Mouse (Mus musculus) lung, postnatal 0 days (tissue): ENCODE results near the gene Dscam. TPM values are rescaled to one million over a fixed set of nuclear protein-coding genes. Genes with fewer than 3 reads are reported as not detected.

Experiments used
- ATAC-seq: fragments of 200-750 bp; cut with Nextera tagmentation; 2 replicates; pipeline ENCODE4 v1.8.0; 2017; ENCODE audit warnings: moderate library complexity
- DNase-seq: peaks from one replicate; pipeline ENCODE4 v3.0.0-alpha.2; 2016; ENCODE audit warnings: low spot score
- H3K27ac ChIP-seq: fragments of 300-500 bp; sonication (generic); 2 replicates; pipeline ENCODE4 v1.5.1; 2014; ENCODE audit warnings: antibody characterized with exemption, mild to moderate bottlenecking, low read length, mixed read lengths
- H3K27me3 ChIP-seq: fragments of 300-500 bp; sonication (generic); replicated peaks from 2 replicates; pipeline ENCODE4 v1.6.1; 2014; ENCODE audit warnings: low read length, mixed read lengths; ENCODE audit not compliant: insufficient read depth
- H3K36me3 ChIP-seq: fragments of 300-500 bp; sonication (generic); 2 replicates; pipeline ENCODE4 v1.6.1; 2014; ENCODE audit warnings: low read length, mixed read lengths; ENCODE audit not compliant: insufficient read depth
- H3K4me1 ChIP-seq: fragments of 300-500 bp; sonication (generic); 2 replicates; pipeline ENCODE4 v1.6.1; 2014; ENCODE audit warnings: antibody characterized with exemption, low read depth, low read length, mixed read lengths; ENCODE audit not compliant: insufficient read depth
- H3K4me2 ChIP-seq: fragments of 300-500 bp; sonication (generic); replicated peaks from 2 replicates; pipeline ENCODE4 v1.6.1; 2014; ENCODE audit warnings: low read depth, mild to moderate bottlenecking, low read length, moderate library complexity, mixed read lengths
- H3K4me3 ChIP-seq: fragments of 300-500 bp; sonication (generic); 2 replicates; pipeline ENCODE4 v1.5.1; 2014; ENCODE audit warnings: low read depth, low read length
- H3K9ac ChIP-seq: fragments of 300-500 bp; sonication (generic); replicated peaks from 2 replicates; pipeline ENCODE4 v1.6.1; 2014; ENCODE audit warnings: low read depth, mild to moderate bottlenecking
- H3K9me3 ChIP-seq: fragments of 300-500 bp; sonication (generic); 2 replicates; pipeline ENCODE4 v1.6.1; 2016; ENCODE audit warnings: low read length, mixed read lengths
- CTCF ChIP-seq: IDR thresholded peaks from 2 replicates; pipeline ENCODE4 v1.5.1; 2016; ENCODE audit warnings: antibody characterized with exemption, mild to moderate bottlenecking
- EP300 ChIP-seq: IDR thresholded peaks from 2 replicates; pipeline ENCODE4 v1.6.1; 2016; ENCODE audit warnings: antibody characterized with exemption, mild to moderate bottlenecking, control low read depth
- WGBS: fragments of 180-500 bp; shearing (Covaris S2); extraction: QIAGEN DNeasy Blood & Tissue Kit; methylation state at CpG from one replicate; pipeline ENCODE4 v1.1.7; 2014; 5-methylcytosine and 5-hydroxymethylcytosine counted together
- polyA plus RNA-seq: library from polyadenylated mRNA; unstranded; fragments of >200 nt; fragmentation: Nextera tagmentation; extraction: Ambion mirVana; gene quantifications from 2 replicates; pipeline ENCODE4 v1.2.1, GENCODE M21; 2015

The Dscam gene
- polyA plus RNA-seq, 1 experiment from 2014 or later, result not detected

GRCm38 (mm10) chr16:96620402-96620801 is 550.1 kb downstream of the Dscam start:
- H3K27ac ChIP-seq, result no peak overlapping the region
- no peaks in the 10 kb centered on the region for H3K36me3 ChIP-seq
- H3K4me1 ChIP-seq, result no peaks in the 10 kb centered on the region
- ATAC-seq (no peak), DNase-seq (no peak)
- WGBS, result 64% methylated on average over 5 of the region's 5 CpGs
- H3K4me2 ChIP-seq, result no peak overlapping the region
- TF ChIP-seq CTCF, result no peak
- no peak for TF ChIP-seq EP300
- H3K4me3 ChIP-seq, result no peak overlapping the region
- no peaks in the 10 kb centered on the region for H3K27me3 ChIP-seq
- no peak overlapping the region for H3K9ac ChIP-seq
- H3K9me3 ChIP-seq, result no peaks in the 10 kb centered on the region

- no peaks in the 10 kb centered on the region for H3K9me3 ChIP-seq
- 52% methylated on average over 4 of the region's 4 CpGs for whole genome bisulfite sequencing
- DNase-seq (no peak), ATAC-seq (no peak)
- no peak overlapping the region for H3K4me3 ChIP-seq
- TF ChIP-seq CTCF (no peak), EP300 (no peak)
- H3K4me1 ChIP-seq, result no peaks in the 10 kb centered on the region
- H3K9ac ChIP-seq, result no peak overlapping the region
- no peak overlapping the region for H3K27ac ChIP-seq
- H3K27me3 ChIP-seq, result no peaks in the 10 kb centered on the region
- H3K36me3 ChIP-seq, result no peaks in the 10 kb centered on the region
- H3K4me2 ChIP-seq, result no peak overlapping the region
These were observed 552.8 kb downstream of the Dscam start for GRCm38 (mm10) chr16:96617772-96618171.

- ATAC-seq (no peak), DNase-seq (no peak)
These were observed 557.3 kb downstream of the Dscam start for GRCm38 (mm10) chr16:96613275-96613674.

GRCm38 (mm10) chr16:96610806-96611205 is 559.7 kb downstream of the Dscam start:
- no peak overlapping the region for H3K27ac ChIP-seq
- WGBS, result 65% methylated on average over 1 of the region's 1 CpGs
- DNase-seq (peak; percentile 38), ATAC-seq (no peak)
- H3K4me1 ChIP-seq, result no peaks in the 10 kb centered on the region
- TF ChIP-seq CTCF (peak; percentile 59), EP300 (no peak)
- H3K4me2 ChIP-seq, result no peak overlapping the region
- H3K4me3 ChIP-seq, result no peak overlapping the region
- no peaks in the 10 kb centered on the region for H3K36me3 ChIP-seq
- no peaks in the 10 kb centered on the region for H3K9me3 ChIP-seq
- no peak overlapping the region for H3K9ac ChIP-seq
- H3K27me3 ChIP-seq, result no peaks in the 10 kb centered on the region

More at GRCm38 (mm10) chr16:96613275-96613674, 557.3 kb downstream of the Dscam start:
- no peaks in the 10 kb centered on the region for H3K27me3 ChIP-seq
- no peak overlapping the region for H3K4me2 ChIP-seq
- no peak overlapping the region for H3K27ac ChIP-seq
- H3K4me3 ChIP-seq, result no peak overlapping the region
- H3K9me3 ChIP-seq, result no peaks in the 10 kb centered on the region
- H3K4me1 ChIP-seq, result no peaks in the 10 kb centered on the region
- TF ChIP-seq EP300, result no peak
- no peak for TF ChIP-seq CTCF
- no peaks in the 10 kb centered on the region for H3K36me3 ChIP-seq
- 43% methylated on average over 4 of the region's 4 CpGs for WGBS
- H3K9ac ChIP-seq, result no peak overlapping the region

GRCm38 (mm10) chr16:96602206-96602605 is 568.3 kb downstream of the Dscam start:
- ATAC-seq, result no peak
- no peaks in the 10 kb centered on the region for H3K9me3 ChIP-seq
- no peak for TF ChIP-seq CTCF
- no peak for TF ChIP-seq EP300
- H3K27ac ChIP-seq, result no peak overlapping the region
- H3K4me3 ChIP-seq, result no peak overlapping the region
- no peaks in the 10 kb centered on the region for H3K4me1 ChIP-seq
- no peaks in the 10 kb centered on the region for H3K36me3 ChIP-seq
- H3K9ac ChIP-seq, result no peak overlapping the region
- H3K27me3 ChIP-seq, result no peaks in the 10 kb centered on the region
- no peak overlapping the region for H3K4me2 ChIP-seq
- 62% methylated on average over 2 of the region's 2 CpGs for WGBS
- DNase-seq, result no peak

- H3K36me3 ChIP-seq, result no peaks in the 10 kb centered on the region
- H3K4me1 ChIP-seq, result no peaks in the 10 kb centered on the region
- H3K9ac ChIP-seq, result no peak overlapping the region
- H3K27me3 ChIP-seq, result no peaks in the 10 kb centered on the region
- 81% methylated on average over 11 of the region's 11 CpGs for WGBS
- TF ChIP-seq CTCF, result no peak
- no peak for TF ChIP-seq EP300
- H3K4me2 ChIP-seq, result no peak overlapping the region
- ATAC-seq, result no peak
- H3K9me3 ChIP-seq, result no peaks in the 10 kb centered on the region
- DNase-seq, result no peak
- H3K4me3 ChIP-seq, result no peak overlapping the region
- no peak overlapping the region for H3K27ac ChIP-seq
These were observed 569.8 kb downstream of the Dscam start for GRCm38 (mm10) chr16:96600791-96601190.
